Mouse (Mus musculus) forebrain, postnatal 0 days (tissue): ENCODE data around the gene Car2. TPM values are rescaled to one million over a fixed set of nuclear protein-coding genes. Genes with fewer than 3 reads are reported as not detected.
A peak's percentile ranks its signal among the peaks of the same experiment; 100 is the strongest.

ENCODE experiments used
- ATAC-seq: fragments of 200-750 bp; cut with Nextera tagmentation; 2 replicates; pipeline ENCODE4 v1.8.0; 2017; ENCODE audit warnings: mild to moderate bottlenecking, moderate library complexity
- DNase-seq: peaks from one replicate; pipeline ENCODE4 v3.0.0-alpha.2; 2015
- H3K27ac ChIP-seq: fragments of 300-500 bp; sonication (generic); 2 replicates; pipeline ENCODE4 v1.5.1; 2014; ENCODE audit warnings: low read depth, mild to moderate bottlenecking, antibody characterized with exemption, low read length, moderate library complexity, mixed read lengths
- H3K27me3 ChIP-seq: fragments of 300-500 bp; sonication (generic); 2 replicates; pipeline ENCODE4 v1.6.1; 2014; ENCODE audit warnings: mild to moderate bottlenecking, low read length, mixed read lengths; ENCODE audit not compliant: insufficient read depth
- H3K36me3 ChIP-seq: fragments of 300-500 bp; sonication (generic); 2 replicates; pipeline ENCODE4 v1.6.1; 2014; ENCODE audit warnings: mild to moderate bottlenecking, moderate library complexity; ENCODE audit not compliant: insufficient read depth
- H3K4me1 ChIP-seq: fragments of 300-500 bp; sonication (generic); 2 replicates; pipeline ENCODE4 v1.6.1; 2014; ENCODE audit warnings: antibody characterized with exemption; ENCODE audit not compliant: insufficient read depth
- H3K4me2 ChIP-seq: fragments of 300-500 bp; sonication (generic); 2 replicates; pipeline ENCODE4 v1.6.1; 2014; ENCODE audit warnings: low read depth, mild to moderate bottlenecking, moderate library complexity
- H3K4me3 ChIP-seq: fragments of 300-500 bp; sonication (generic); 2 replicates; pipeline ENCODE4 v1.5.1; 2014; ENCODE audit warnings: low read depth, low read length, mixed read lengths
- H3K9ac ChIP-seq: fragments of 300-500 bp; sonication (generic); 2 replicates; pipeline ENCODE4 v1.6.1; 2014; ENCODE audit warnings: mild to moderate bottlenecking
- H3K9me3 ChIP-seq: fragments of 300-500 bp; sonication (generic); 2 replicates; pipeline ENCODE4 v1.6.1; 2016; ENCODE audit warnings: low read length
- CTCF ChIP-seq: sonication (generic); IDR thresholded peaks from 2 replicates; pipeline ENCODE4 v1.5.1; 2016; ENCODE audit warnings: antibody characterized with exemption, control low read depth, low read depth
- WGBS: fragments of 180-500 bp; shearing (Covaris S2); extraction: QIAGEN DNeasy Blood & Tissue Kit; methylation state at CpG from one replicate; pipeline ENCODE4 v1.1.7; 2014; 5-methylcytosine and 5-hydroxymethylcytosine counted together
- polyA plus RNA-seq: library from polyadenylated mRNA; unstranded; fragments of >200 nt; fragmentation: Nextera tagmentation; extraction: Ambion mirVana; gene quantifications from 2 replicates; pipeline ENCODE4 v1.2.1, GENCODE M21; 2015
- total RNA-seq: library from RNA; depleted of rRNA; stranded (reverse); fragments of >200 nt; gene quantifications from 2 replicates; pipeline ENCODE4 v1.2.3, GENCODE M21; 2014

The Car2 gene
- total and polyA plus RNA-seq, 2 experiments from 2014 or later, result 17.8 to 35.5 TPM

DNA sequence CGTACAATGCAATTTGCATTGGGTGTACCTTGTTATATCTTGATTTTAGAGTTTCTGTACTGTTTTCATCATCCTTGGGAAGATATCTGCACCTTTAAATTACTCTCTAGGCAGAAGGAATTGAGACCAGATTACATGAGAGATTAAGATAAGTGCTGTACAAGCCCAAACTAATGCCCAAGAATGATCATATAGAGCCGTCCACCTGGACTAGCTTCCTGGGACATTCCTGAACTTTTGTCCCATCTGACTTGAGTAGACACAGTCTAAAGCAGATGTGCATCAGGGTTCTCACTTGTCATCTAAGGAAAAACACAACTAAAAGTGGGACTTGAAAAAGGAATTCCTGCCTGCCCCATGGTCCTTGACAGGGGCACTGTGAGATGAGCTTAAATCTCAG, 20.1 kb upstream of the Car2 start:
- no peak for TF ChIP-seq CTCF
- Histone ChIP-seq H3K4me1 (peaks cover 14% of the 10 kb centered on the region; the same call in 1 of the 2 replicates), H3K4me3 (no peak overlapping the region), H3K36me3 (no peaks in the 10 kb centered on the region), H3K9me3 (no peaks in the 10 kb centered on the region), H3K9ac (no peak overlapping the region), H3K27ac (no peak overlapping the region), H3K27me3 (no peaks in the 10 kb centered on the region), H3K4me2 (no peak overlapping the region)
- ATAC-seq, result no peak
- no peak for DNase-seq
- WGBS, result 77% methylated on average over 2 of the region's 2 CpGs

DNA sequence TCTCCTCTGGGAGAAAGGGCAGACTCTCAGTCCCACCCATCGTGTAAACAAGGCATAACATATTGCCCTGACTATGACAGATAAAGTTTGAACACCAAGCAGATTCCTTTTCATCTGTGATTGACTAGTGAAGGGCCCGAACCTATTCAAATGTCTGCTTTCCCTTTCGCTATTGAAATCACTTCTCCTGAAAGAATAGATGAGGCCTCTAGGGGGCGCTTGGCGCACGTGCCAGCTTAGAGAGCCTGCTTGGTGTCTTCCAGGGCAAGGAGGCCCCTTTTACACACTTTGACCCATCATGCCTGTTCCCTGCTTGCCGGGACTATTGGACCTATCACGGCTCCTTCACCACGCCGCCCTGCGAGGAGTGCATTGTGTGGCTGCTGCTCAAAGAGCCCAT, 16.3 kb upstream of the Car2 start:
- H3K4me3 ChIP-seq, result no peak overlapping the region
- no peak overlapping the region for H3K4me2 ChIP-seq
- ATAC-seq, result peak; percentile 61

GRCm38 (mm10) chr3:14870528-14870927, 15.5 kb upstream of the Car2 start:
- no peak for TF ChIP-seq CTCF
- Histone ChIP-seq H3K4me3 (no peak overlapping the region), H3K36me3 (no peaks in the 10 kb centered on the region), H3K9ac (no peak overlapping the region), H3K27ac (no peak overlapping the region), H3K4me1 (no peaks in the 10 kb centered on the region), H3K4me2 (no peak overlapping the region), H3K27me3 (no peaks in the 10 kb centered on the region), H3K9me3 (no peaks in the 10 kb centered on the region)
- WGBS, result 78% methylated on average over 1 of the region's 1 CpGs
- ATAC-seq (no peak), DNase-seq (no peak)

More for the DNA sequence above, 16.3 kb upstream of the Car2 start:
- H3K9me3 ChIP-seq, result no peaks in the 10 kb centered on the region
- H3K36me3 ChIP-seq, result no peaks in the 10 kb centered on the region
- TF ChIP-seq CTCF, result peak; percentile 72
- peak; percentile 70 for DNase-seq
- H3K9ac ChIP-seq, result no peak overlapping the region
- no peak overlapping the region for H3K27ac ChIP-seq
- H3K27me3 ChIP-seq, result no peaks in the 10 kb centered on the region
- 19% methylated on average over 11 of the region's 11 CpGs for WGBS
- H3K4me1 ChIP-seq, result no peaks in the 10 kb centered on the region

DNA sequence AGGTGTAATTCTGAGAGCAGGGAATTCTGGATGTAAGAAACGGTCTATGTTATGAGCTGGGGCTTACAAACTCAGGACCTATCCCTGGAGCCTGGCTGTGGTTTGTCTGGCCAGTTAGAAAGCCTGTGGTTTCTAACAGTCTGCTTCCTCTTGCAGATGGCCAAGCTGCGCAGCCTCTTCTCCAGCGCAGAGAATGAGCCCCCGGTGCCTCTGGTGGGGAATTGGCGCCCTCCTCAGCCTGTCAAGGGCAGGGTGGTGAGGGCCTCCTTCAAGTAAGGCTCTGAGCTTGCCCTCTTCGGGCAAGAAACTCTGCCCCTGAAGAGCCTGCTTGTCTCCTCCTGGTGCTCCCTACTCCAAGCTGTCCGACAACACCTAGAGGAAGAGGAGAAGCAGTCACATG, 14.7 kb upstream of the Car2 start:
- no peak overlapping the region for H3K4me2 ChIP-seq
- no peaks in the 10 kb centered on the region for H3K27me3 ChIP-seq
- peak; percentile 18; the same call in 1 of the 2 replicates for ATAC-seq
- no peak for DNase-seq
- H3K4me1 ChIP-seq, result no peaks in the 10 kb centered on the region
- H3K36me3 ChIP-seq, result no peaks in the 10 kb centered on the region
- TF ChIP-seq CTCF, result no peak
- WGBS, result 59% methylated on average over 7 of the region's 7 CpGs
- no peak overlapping the region for H3K27ac ChIP-seq
- no peaks in the 10 kb centered on the region for H3K9me3 ChIP-seq
- no peak overlapping the region for H3K9ac ChIP-seq
- H3K4me3 ChIP-seq, result no peak overlapping the region

DNA sequence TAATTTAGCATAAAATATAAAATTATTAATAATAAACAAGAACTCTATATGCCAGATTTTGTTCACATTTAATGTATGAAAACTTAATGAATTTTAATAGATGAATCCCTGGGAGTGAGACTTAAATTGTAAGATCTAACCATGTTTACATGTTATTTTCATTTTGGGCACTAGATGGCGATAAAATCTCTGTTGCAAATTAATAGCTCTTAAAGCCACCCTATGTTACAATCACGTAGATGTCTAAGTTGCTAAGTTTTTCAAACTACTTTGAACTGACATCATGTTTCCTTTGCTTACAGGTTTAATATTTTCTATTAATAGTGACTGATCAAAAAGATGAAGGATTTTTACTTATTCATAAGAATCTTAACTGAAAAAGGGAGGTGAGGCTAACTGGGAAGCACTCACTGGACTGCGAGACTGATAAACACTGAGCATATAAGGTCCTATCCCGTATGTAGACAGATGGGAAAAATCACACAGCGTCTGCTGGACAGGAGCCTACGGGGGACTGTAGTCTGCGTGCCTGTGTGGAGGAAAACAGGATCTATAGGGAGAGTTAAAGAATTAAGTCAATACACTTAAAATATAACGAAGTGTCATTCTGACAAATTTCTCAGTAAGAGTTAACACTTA, 11.6 kb upstream of the Car2 start:
- 49% methylated on average over 8 of the region's 8 CpGs for WGBS
- TF ChIP-seq CTCF, result peak; percentile 70
- Histone ChIP-seq H3K4me1 (no peaks in the 10 kb centered on the region), H3K27me3 (no peaks in the 10 kb centered on the region), H3K36me3 (no peaks in the 10 kb centered on the region), H3K4me2 (no peak overlapping the region), H3K9me3 (no peaks in the 10 kb centered on the region), H3K4me3 (no peak overlapping the region), H3K27ac (no peak overlapping the region), H3K9ac (no peak overlapping the region)
- ATAC-seq (peak; percentile 67), DNase-seq (peak; percentile 77)

- no peak for DNase-seq
- ATAC-seq, result no peak
- no peak overlapping the region for H3K9ac ChIP-seq
- TF ChIP-seq CTCF, result no peak
- no peak overlapping the region for H3K4me3 ChIP-seq
- H3K4me2 ChIP-seq, result no peak overlapping the region
- no peaks in the 10 kb centered on the region for H3K4me1 ChIP-seq
- no peaks in the 10 kb centered on the region for H3K36me3 ChIP-seq
- H3K27me3 ChIP-seq, result no peaks in the 10 kb centered on the region
- WGBS, result 76% methylated on average over 9 of the region's 9 CpGs
- H3K27ac ChIP-seq, result no peak overlapping the region
- H3K9me3 ChIP-seq, result no peaks in the 10 kb centered on the region
Measured at GRCm38 (mm10) chr3:14876325-14876918, 9.7 kb upstream of the Car2 start.

- no peak overlapping the region for H3K4me2 ChIP-seq
- H3K9ac ChIP-seq, result no peak overlapping the region
- H3K36me3 ChIP-seq, result no peaks in the 10 kb centered on the region
- H3K4me1 ChIP-seq, result no peaks in the 10 kb centered on the region
- WGBS, result 87% methylated on average over 7 of the region's 7 CpGs
- H3K27ac ChIP-seq, result no peak overlapping the region
- no peak for TF ChIP-seq CTCF
- H3K27me3 ChIP-seq, result no peaks in the 10 kb centered on the region
- DNase-seq (no peak), ATAC-seq (no peak)
- no peaks in the 10 kb centered on the region for H3K9me3 ChIP-seq
- H3K4me3 ChIP-seq, result no peak overlapping the region
Measured at GRCm38 (mm10) chr3:14877251-14877909, 8.7 kb upstream of the Car2 start.
